Mouse (Mus musculus) megakaryocyte, adult 5-6 weeks (primary cell): Measurements from ENCODE around the gene Gm8369. TPM values are rescaled to one million over a fixed set of nuclear protein-coding genes. Genes with fewer than 3 reads are reported as not detected.
"Not testable (repeated sequence)": the region's sequence is repeated elsewhere in the genome, so short reads cannot be mapped to it uniquely, and the experiment has no call there.

Source experiments
- ATAC-seq: 2 replicates; pipeline ENCODE4 v1.8.0; 2016; ENCODE audit warnings: mild to moderate bottlenecking, inconsistent platforms; ENCODE audit not compliant: poor library complexity, severe bottlenecking
- total RNA-seq, 2 experiments: library from RNA; stranded (forward) in 1 of 2; stranded (reverse) in 1 of 2; fragments of 153-499, 151-499 nt in 1 of 2; fragments of 221-1000, 200-1000 nt in 1 of 2; gene quantifications; 2 replicates each; pipeline versions ENCODE4 v1.2.3 to v1.2.4; 2015 to 2017

Gene Gm8369
- total RNA-seq, 2 experiments from 2014 or later, result 12.3 to 16.9 TPM

- no peak for ATAC-seq
Observed at GRCm38 (mm10) chr19:11504857-11505256, 19.1 kb downstream of the Gm8369 start.

- peak; percentile 85 for ATAC-seq
Observed at GRCm38 (mm10) chr19:11513458-11513857, 27.7 kb downstream of the Gm8369 start.

- ATAC-seq, result no peak
Observed at GRCm38 (mm10) chr19:11516246-11516645, 30.5 kb downstream of the Gm8369 start, which contains the start of gene Ms4a6b. TSS of gene Ms4a6b (plus strand) at chr19:11516512.

GRCm38 (mm10) chr19:11516845-11517244 lies 31.1 kb downstream of the Gm8369 start:
- no peak for ATAC-seq

GRCm38 (mm10) chr19:11517373-11517772 lies 31.6 kb downstream of the Gm8369 start:
- peak; percentile 35 for ATAC-seq

GRCm38 (mm10) chr19:11518356-11518755 lies 32.6 kb downstream of the Gm8369 start:
- ATAC-seq, result peak; percentile 70

GRCm38 (mm10) chr19:11520146-11520545 lies 34.4 kb downstream of the Gm8369 start:
- no peak for ATAC-seq

- peak; percentile 43; the same call in 1 of the 2 replicates for ATAC-seq
Observed at GRCm38 (mm10) chr19:11533421-11533820, 47.7 kb downstream of the Gm8369 start.

- no peak for ATAC-seq
Observed at GRCm38 (mm10) chr19:11533888-11534445, 48.2 kb downstream of the Gm8369 start.

GRCm38 (mm10) chr19:11536593-11536992 lies 50.9 kb downstream of the Gm8369 start, which contains the start of gene Ms4a4d:
TSS of gene Ms4a4d (plus strand) at chr19:11536801.
- ATAC-seq, result no peak

GRCm38 (mm10) chr19:11537336-11537735 lies 51.6 kb downstream of the Gm8369 start:
- no peak for ATAC-seq

- ATAC-seq, result peak; percentile 85
Observed at GRCm38 (mm10) chr19:11540166-11540821, 54.6 kb downstream of the Gm8369 start.

GRCm38 (mm10) chr19:11544383-11544782 lies 58.6 kb downstream of the Gm8369 start:
- ATAC-seq, result not testable (repeated sequence)

- ATAC-seq, result no peak
Observed at GRCm38 (mm10) chr19:11547911-11548310, 62.2 kb downstream of the Gm8369 start.

GRCm38 (mm10) chr19:11554726-11555125 lies 69.0 kb downstream of the Gm8369 start:
- no peak for ATAC-seq

- peak; percentile 100 for ATAC-seq
Observed at GRCm38 (mm10) chr19:11559560-11559959, 73.8 kb downstream of the Gm8369 start.

Other genes with a start within 250 kb of the Gm8369 start
- 0.07 TPM in 1 of 2 replicates, not detected in the other for gene Ms4a1, start 219.7 kb upstream of the Gm8369 start, total RNA-seq (2015)
- gene Ms4a1, start 219.7 kb upstream of the Gm8369 start, total RNA-seq (2017), result 0.08 and 0.18 TPM in 2 replicates
- gene Ms4a5, start 202.1 kb upstream of the Gm8369 start, total RNA-seq (2015), result not detected in 2 replicates
- not detected in 2 replicates for gene Ms4a5, start 202.1 kb upstream of the Gm8369 start, total RNA-seq (2017)
- 0.09 and 0.13 TPM in 2 replicates for gene Ms4a14, start 171.5 kb upstream of the Gm8369 start, total RNA-seq (2015)
- gene Ms4a14, start 171.5 kb upstream of the Gm8369 start, total RNA-seq (2017), result not detected in 2 replicates
- 1.7 and 3.0 TPM in 2 replicates for gene Ms4a7, start 149.8 kb upstream of the Gm8369 start, total RNA-seq (2015)
- gene Ms4a7, start 149.8 kb upstream of the Gm8369 start, total RNA-seq (2017), result 1.7 and 2.4 TPM in 2 replicates
- 35.8 and 41.7 TPM in 2 replicates for gene Ms4a4a, start 110.4 kb upstream of the Gm8369 start, total RNA-seq (2015)
- gene Ms4a4a, start 110.4 kb upstream of the Gm8369 start, total RNA-seq (2017), result 6.0 and 7.4 TPM in 2 replicates
- gene Ms4a4c, start 81.2 kb upstream of the Gm8369 start, total RNA-seq (2015), result 412 and 535 TPM in 2 replicates
- 446 and 496 TPM in 2 replicates for gene Ms4a4c, start 81.2 kb upstream of the Gm8369 start, total RNA-seq (2017)
- 53.5 and 63.3 TPM in 2 replicates for gene Ms4a4b, start 42.4 kb upstream of the Gm8369 start, total RNA-seq (2015)
- 17.0 and 32.8 TPM in 2 replicates for gene Ms4a4b, start 42.4 kb upstream of the Gm8369 start, total RNA-seq (2017)
- gene Ms4a6c, start 16.6 kb upstream of the Gm8369 start, total RNA-seq (2015), result 815 and 879 TPM in 2 replicates
- gene Ms4a6c, start 16.6 kb upstream of the Gm8369 start, total RNA-seq (2017), result 614 and 767 TPM in 2 replicates
- gene Ms4a6b, start 30.6 kb downstream of the Gm8369 start, total RNA-seq (2015), result 242 and 270 TPM in 2 replicates
- 138 and 141 TPM in 2 replicates for gene Ms4a6b, start 30.6 kb downstream of the Gm8369 start, total RNA-seq (2017)
- 0.21 and 0.54 TPM in 2 replicates for gene Ms4a4d, start 50.9 kb downstream of the Gm8369 start, total RNA-seq (2015)
- gene Ms4a4d, start 50.9 kb downstream of the Gm8369 start, total RNA-seq (2017), result 0.53 TPM in 1 of 2 replicates, not detected in the other
- gene Ms4a6d, start 118.9 kb downstream of the Gm8369 start, total RNA-seq (2015), result 62.8 and 76.5 TPM in 2 replicates
- 42.6 and 51.4 TPM in 2 replicates for gene Ms4a6d, start 118.9 kb downstream of the Gm8369 start, total RNA-seq (2017)
- 47.4 and 50.5 TPM in 2 replicates for gene Ms4a2, start 137.8 kb downstream of the Gm8369 start, total RNA-seq (2015)
- gene Ms4a2, start 137.8 kb downstream of the Gm8369 start, total RNA-seq (2017), result 79.4 and 80.1 TPM in 2 replicates
- 42.5 and 48.3 TPM in 2 replicates for gene Ms4a3, start 154.9 kb downstream of the Gm8369 start, total RNA-seq (2015)
- 29.5 and 38.1 TPM in 2 replicates for gene Ms4a3, start 154.9 kb downstream of the Gm8369 start, total RNA-seq (2017)
- 0.51 TPM in 1 of 2 replicates, not detected in the other for gene Oosp2, start 174.6 kb downstream of the Gm8369 start, total RNA-seq (2015)
- gene Oosp2, start 174.6 kb downstream of the Gm8369 start, total RNA-seq (2017), result not detected in 2 replicates
- 0.16 and 0.67 TPM in 2 replicates for gene Oosp1, start 205.2 kb downstream of the Gm8369 start, total RNA-seq (2015)
- 1.1 TPM in 1 of 2 replicates, not detected in the other for gene Oosp1, start 205.2 kb downstream of the Gm8369 start, total RNA-seq (2017)
- not detected in 2 replicates for gene Oosp3, start 211.1 kb downstream of the Gm8369 start, total RNA-seq (2015)
- not detected in 2 replicates for gene Oosp3, start 211.1 kb downstream of the Gm8369 start, total RNA-seq (2017)